Mouse (Mus musculus): ENCODE results near the gene Cib3. TPM values are rescaled to one million over a fixed set of nuclear protein-coding genes. Genes with fewer than 3 reads are reported as not detected.

The Cib3 gene
- total and polyA plus RNA-seq, 3 experiments = not detected

- Histone ChIP-seq H3K4me3 (ENCODE audit: control insufficient read depth in 1 of 2, insufficient read depth in 1 of 2, low read depth in 2 of 2, low read length in 2 of 2) (no peak overlapping the region), H3K27me3 (ENCODE audit: control insufficient read depth in 1 of 2, insufficient read depth in 2 of 2, low read length in 2 of 2) (no peaks in the 10 kb centered on the region), H3K9me3 (replicated peaks; ENCODE audit: insufficient read depth, low read length) (no peaks in the 10 kb centered on the region), H3K36me3 (ENCODE audit: control insufficient read depth in 1 of 2, insufficient read depth in 2 of 2, low read length in 2 of 2) (no peaks in the 10 kb centered on the region), H3K79me2 (ENCODE audit: control insufficient read depth, insufficient read depth, low read length, poor library complexity) (no peaks in the 10 kb centered on the region), H3K4me1 (ENCODE audit: control insufficient read depth in 1 of 2, insufficient read depth in 2 of 2, low read length in 2 of 2) (no peaks in the 10 kb centered on the region), H3K9ac (ENCODE audit: control insufficient read depth, low read depth, low read length, poor library complexity, severe bottlenecking) (no peak overlapping the region), H3K27ac (ENCODE audit: control insufficient read depth, low read depth, low read length) (no peak overlapping the region)
- TF ChIP-seq CHD1 (IDR thresholded peaks at IDR 0.05; ENCODE audit: low read depth, low read length) = no peak
- no peak for TF ChIP-seq SIN3A (IDR thresholded peaks at IDR 0.05; ENCODE audit: low read length)
- TF ChIP-seq POLR2AphosphoS2 (IDR thresholded peaks at IDR 0.05; ENCODE audit: low read length) = 0 out of 2 replicates have a peak, but pooled peaks have one; percentile 21
- TF ChIP-seq RAD21 (IDR thresholded peaks at IDR 0.05; ENCODE audit: low read depth, low read length) = no peak
- DNase-seq (ENCODE audit: low read depth, low spot score) = no peak
Observed at GRCm38 (mm10) chr8:72257902-72258238, 45.2 kb upstream of the Cib3 start.

- peak; percentile 41 for DNase-seq (ENCODE audit: low read depth, low spot score)
- no peaks in the 10 kb centered on the region for H3K79me2 ChIP-seq (ENCODE audit: control insufficient read depth, insufficient read depth, low read length, poor library complexity)
- no peak overlapping the region for H3K9ac ChIP-seq (ENCODE audit: control insufficient read depth, low read depth, low read length, poor library complexity, severe bottlenecking)
- H3K4me1 ChIP-seq (ENCODE audit: control insufficient read depth in 1 of 2, insufficient read depth in 2 of 2, low read length in 2 of 2) = no peaks in the 10 kb centered on the region
- no peak overlapping the region for H3K4me3 ChIP-seq (ENCODE audit: control insufficient read depth in 1 of 2, insufficient read depth in 1 of 2, low read depth in 2 of 2, low read length in 2 of 2)
- no peaks in the 10 kb centered on the region for H3K9me3 ChIP-seq (replicated peaks; ENCODE audit: insufficient read depth, low read length)
- TF ChIP-seq RAD21 (IDR thresholded peaks at IDR 0.05; ENCODE audit: low read depth, low read length) (peak; percentile 46), HCFC1 (IDR thresholded peaks at IDR 0.05; ENCODE audit: low read depth, low read length) (no peak), ZC3H11A (IDR thresholded peaks at IDR 0.05; ENCODE audit: low read depth, low read length) (peak; percentile 37; the same call in 1 of the 2 replicates), SMC3 (IDR thresholded peaks at IDR 0.05; ENCODE audit: low read depth, low read length) (peak; percentile 69), CTCF (IDR thresholded peaks at IDR 0.05 in 2 of 3, conservative IDR thresholded peaks at IDR 0.05 in 1 of 3; ENCODE audit: control insufficient read depth in 1 of 3, insufficient read depth in 1 of 3, low read depth in 2 of 3, low read length in 3 of 3, poor library complexity in 1 of 3, severe bottlenecking in 1 of 3) (peak; percentile 53 to 68 (median 65))
- no peak overlapping the region for H3K27ac ChIP-seq (ENCODE audit: control insufficient read depth, low read depth, low read length)
- H3K36me3 ChIP-seq (ENCODE audit: control insufficient read depth in 1 of 2, insufficient read depth in 2 of 2, low read length in 2 of 2) = no peaks in the 10 kb centered on the region
- H3K27me3 ChIP-seq (ENCODE audit: control insufficient read depth in 1 of 2, insufficient read depth in 2 of 2, low read length in 2 of 2) = no peaks in the 10 kb centered on the region
Observed at GRCm38 (mm10) chr8:72257171-72257901, 44.7 kb upstream of the Cib3 start.

GRCm38 (mm10) chr8:72244610-72245009 lies 32.0 kb upstream of the Cib3 start:
- no peak overlapping the region for H3K9ac ChIP-seq (ENCODE audit: control insufficient read depth, low read depth, low read length, poor library complexity, severe bottlenecking)
- peaks cover 18% of the 10 kb centered on the region for H3K79me2 ChIP-seq (ENCODE audit: control insufficient read depth, insufficient read depth, low read length, poor library complexity)
- H3K27me3 ChIP-seq (ENCODE audit: control insufficient read depth in 1 of 2, insufficient read depth in 2 of 2, low read length in 2 of 2) = no peaks in the 10 kb centered on the region
- H3K36me3 ChIP-seq (ENCODE audit: control insufficient read depth in 1 of 2, insufficient read depth in 2 of 2, low read length in 2 of 2) = peaks cover 0 to 8% of the 10 kb centered on the region in 2 experiments; a peak in 3 of 4 replicates
- TF ChIP-seq MYB (IDR thresholded peaks at IDR 0.05; ENCODE audit: low read depth, low read length) (no peak), ZNF384 (IDR thresholded peaks at IDR 0.05; ENCODE audit: low read depth, low read length) (peak; percentile 61), JUND (IDR thresholded peaks at IDR 0.05; ENCODE audit: low read depth, low read length) (no peak)
- DNase-seq (ENCODE audit: low read depth, low spot score) = no peak
- H3K4me1 ChIP-seq (ENCODE audit: control insufficient read depth in 1 of 2, insufficient read depth in 2 of 2, low read length in 2 of 2) = peaks cover 0 to 13% of the 10 kb centered on the region in 2 experiments; a peak in 2 of 4 replicates
- H3K9me3 ChIP-seq (replicated peaks; ENCODE audit: insufficient read depth, low read length) = no peaks in the 10 kb centered on the region
- H3K27ac ChIP-seq (ENCODE audit: control insufficient read depth, low read depth, low read length) = no peak overlapping the region
- H3K4me3 ChIP-seq (ENCODE audit: control insufficient read depth in 1 of 2, insufficient read depth in 1 of 2, low read depth in 2 of 2, low read length in 2 of 2) = no peak overlapping the region
